Mouse (Mus musculus): ENCODE results near the gene Akap2. TPM values are rescaled to one million over a fixed set of nuclear protein-coding genes. Genes with fewer than 3 reads are reported as not detected.

Gene Akap2
- polyA plus RNA-seq, 1 experiment: not detected

- TF ChIP-seq CTCF (IDR thresholded peaks at IDR 0.05; ENCODE audit: insufficient read depth, low read depth, low read length) (0 out of 2 replicates have a peak, but pooled peaks have one; percentile 40), POLR2A (IDR thresholded peaks at IDR 0.05; ENCODE audit: insufficient read depth, low read depth, low read length) (no peak)
- WGBS: 15% methylated on average over 4 of the region's 4 CpGs
- Histone ChIP-seq H3K4me3 (ENCODE audit: insufficient read depth, low read depth, low read length) (no peak overlapping the region), H3K27ac (ENCODE audit: insufficient read depth, low read depth, low read length) (no peak overlapping the region), H3K4me1 (ENCODE audit: control insufficient read depth, insufficient read depth, low read length) (0 out of 2 replicates have a peak, but pooled peaks cover under 1% of the 10 kb centered on the region)
These were observed 183.8 kb downstream of the Akap2 start for GRCm38 (mm10) chr4:57901210-57901609.

GRCm38 (mm10) chr4:57902619-57903018 is 185.2 kb downstream of the Akap2 start:
- Histone ChIP-seq H3K27ac (ENCODE audit: insufficient read depth, low read depth, low read length) (no peak overlapping the region), H3K4me1 (ENCODE audit: control insufficient read depth, insufficient read depth, low read length) (0 out of 2 replicates have a peak, but pooled peaks cover 3% of the 10 kb centered on the region), H3K4me3 (ENCODE audit: insufficient read depth, low read depth, low read length) (no peak overlapping the region)
- TF ChIP-seq CTCF (IDR thresholded peaks at IDR 0.05; ENCODE audit: insufficient read depth, low read depth, low read length) (no peak), POLR2A (IDR thresholded peaks at IDR 0.05; ENCODE audit: insufficient read depth, low read depth, low read length) (no peak)
- 86% methylated on average over 5 of the region's 5 CpGs for WGBS

- no peak overlapping the region for H3K27ac ChIP-seq (ENCODE audit: insufficient read depth, low read depth, low read length)
- TF ChIP-seq CTCF (IDR thresholded peaks at IDR 0.05; ENCODE audit: insufficient read depth, low read depth, low read length): 0 out of 2 replicates have a peak, but pooled peaks have one; percentile 16
- no peak for TF ChIP-seq POLR2A (IDR thresholded peaks at IDR 0.05; ENCODE audit: insufficient read depth, low read depth, low read length)
- 0 out of 2 replicates have a peak, but pooled peaks cover 3% of the 10 kb centered on the region for H3K4me1 ChIP-seq (ENCODE audit: control insufficient read depth, insufficient read depth, low read length)
- WGBS: 4% methylated on average over 5 of the region's 5 CpGs
- H3K4me3 ChIP-seq (ENCODE audit: insufficient read depth, low read depth, low read length): no peak overlapping the region
These were observed 186.8 kb downstream of the Akap2 start for GRCm38 (mm10) chr4:57904211-57904610.

- no peak overlapping the region for H3K27ac ChIP-seq (ENCODE audit: insufficient read depth, low read depth, low read length)
- TF ChIP-seq CTCF (IDR thresholded peaks at IDR 0.05; ENCODE audit: insufficient read depth, low read depth, low read length) (no peak), POLR2A (IDR thresholded peaks at IDR 0.05; ENCODE audit: insufficient read depth, low read depth, low read length) (no peak)
- WGBS: 34% methylated on average over 9 of the region's 9 CpGs
- 0 out of 2 replicates have a peak, but pooled peaks cover 3% of the 10 kb centered on the region for H3K4me1 ChIP-seq (ENCODE audit: control insufficient read depth, insufficient read depth, low read length)
- no peak overlapping the region for H3K4me3 ChIP-seq (ENCODE audit: insufficient read depth, low read depth, low read length)
These were observed 187.2 kb downstream of the Akap2 start for GRCm38 (mm10) chr4:57904638-57905037.

- no peak for TF ChIP-seq POLR2A (IDR thresholded peaks at IDR 0.05; ENCODE audit: insufficient read depth, low read depth, low read length)
- no peak for TF ChIP-seq CTCF (IDR thresholded peaks at IDR 0.05; ENCODE audit: insufficient read depth, low read depth, low read length)
- no peak overlapping the region for H3K27ac ChIP-seq (ENCODE audit: insufficient read depth, low read depth, low read length)
- WGBS: 41% methylated on average over 2 of the region's 2 CpGs
- 0 out of 2 replicates have a peak, but pooled peaks cover 3% of the 10 kb centered on the region for H3K4me1 ChIP-seq (ENCODE audit: control insufficient read depth, insufficient read depth, low read length)
- no peak overlapping the region for H3K4me3 ChIP-seq (ENCODE audit: insufficient read depth, low read depth, low read length)
These were observed 189.3 kb downstream of the Akap2 start for GRCm38 (mm10) chr4:57906708-57907107.

- TF ChIP-seq POLR2A (IDR thresholded peaks at IDR 0.05; ENCODE audit: insufficient read depth, low read depth, low read length) (no peak), CTCF (IDR thresholded peaks at IDR 0.05; ENCODE audit: insufficient read depth, low read depth, low read length) (no peak)
These were observed 191.4 kb downstream of the Akap2 start for GRCm38 (mm10) chr4:57908860-57909259.

GRCm38 (mm10) chr4:57913021-57913420 is 195.6 kb downstream of the Akap2 start:
- no peak overlapping the region for H3K27ac ChIP-seq (ENCODE audit: insufficient read depth, low read depth, low read length)
- peaks cover 8% of the 10 kb centered on the region for H3K4me1 ChIP-seq (ENCODE audit: control insufficient read depth, insufficient read depth, low read length)
- no peak overlapping the region for H3K4me3 ChIP-seq (ENCODE audit: insufficient read depth, low read depth, low read length)
- TF ChIP-seq CTCF (IDR thresholded peaks at IDR 0.05; ENCODE audit: insufficient read depth, low read depth, low read length): no peak
- TF ChIP-seq POLR2A (IDR thresholded peaks at IDR 0.05; ENCODE audit: insufficient read depth, low read depth, low read length): no peak

More at GRCm38 (mm10) chr4:57908860-57909259, 191.4 kb downstream of the Akap2 start:
- 84% methylated on average over 6 of the region's 6 CpGs for WGBS
- Histone ChIP-seq H3K4me1 (ENCODE audit: control insufficient read depth, insufficient read depth, low read length) (0 out of 2 replicates have a peak, but pooled peaks cover 3% of the 10 kb centered on the region), H3K27ac (ENCODE audit: insufficient read depth, low read depth, low read length) (no peak overlapping the region), H3K4me3 (ENCODE audit: insufficient read depth, low read depth, low read length) (no peak overlapping the region)

- no peak for TF ChIP-seq POLR2A (IDR thresholded peaks at IDR 0.05; ENCODE audit: insufficient read depth, low read depth, low read length)
- no peak for TF ChIP-seq CTCF (IDR thresholded peaks at IDR 0.05; ENCODE audit: insufficient read depth, low read depth, low read length)
- Histone ChIP-seq H3K27ac (ENCODE audit: insufficient read depth, low read depth, low read length) (no peak overlapping the region), H3K4me1 (ENCODE audit: control insufficient read depth, insufficient read depth, low read length) (peaks cover 8% of the 10 kb centered on the region), H3K4me3 (ENCODE audit: insufficient read depth, low read depth, low read length) (no peak overlapping the region)
- 67% methylated on average over 10 of the region's 10 CpGs for WGBS
These were observed 197.0 kb downstream of the Akap2 start for GRCm38 (mm10) chr4:57914193-57915190.
